ENCODE assay signal across 30 mouse cellular contexts in the genomic region with DNA sequence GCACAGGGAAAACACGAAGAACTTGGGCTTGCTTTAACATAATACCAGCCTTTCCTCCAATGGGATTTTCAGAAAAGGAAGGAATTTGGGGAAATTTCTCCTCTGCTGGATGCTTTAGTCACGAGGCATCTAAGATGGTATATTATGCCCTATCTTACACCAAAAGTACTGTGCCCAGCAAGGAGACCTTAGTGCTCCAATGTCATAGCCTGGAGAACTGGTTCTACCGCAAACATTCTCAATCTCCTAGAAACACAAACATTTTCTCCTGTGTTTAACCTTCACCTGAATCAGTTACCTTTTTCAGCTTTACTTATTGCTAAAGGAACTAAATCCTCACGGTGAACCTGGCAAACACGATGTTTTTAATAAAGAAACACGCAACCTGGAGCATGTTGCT.
DNase-seq lines count a peak whose midpoint lies in the region; ATAC-seq and TF ChIP-seq lines count a peak whose summit lies in the region.
"Had no signal": no experiment of that assay in that cellular context is flagged by ENCODE, and none has a peak within 500 bp of the region (broad histone marks: within the 10 kb centered on the region; RNA-seq: fewer than 3 reads in every experiment).

No protein-coding gene starts in this region.

- H3K36me3 ChIP-seq in kidney, adult 2 months (ENCODE audit: control insufficient read depth, insufficient read depth, low read length) = no peaks in the 10 kb centered on the region
- no peaks in the 10 kb centered on the region for H3K36me3 ChIP-seq in lung, embryonic 16.5 days (ENCODE audit: control insufficient read depth, insufficient read depth, low read length)
- H3K36me3 ChIP-seq: embryonic facial prominence, embryonic 10.5 days; embryonic facial prominence, embryonic 15.5 days; forebrain, embryonic 12.5 days; heart, embryonic 10.5 days; heart, embryonic 15.5 days; limb, embryonic 13.5 days; midbrain, embryonic 12.5 days; neural tube, embryonic 13.5 days had no signal

- no peaks in the 10 kb centered on the region for H3K4me1 ChIP-seq in kidney, adult 2 months (ENCODE audit: control insufficient read depth, insufficient read depth, low read length)
- H3K4me1 ChIP-seq in lung, embryonic 16.5 days (replicated peaks; ENCODE audit: control insufficient read depth, insufficient read depth, low read length) = 0 out of 2 replicates have a peak, but pooled peaks cover 2% of the 10 kb centered on the region
- H3K4me1 ChIP-seq: embryonic facial prominence, embryonic 10.5 days; embryonic facial prominence, embryonic 15.5 days; forebrain, embryonic 12.5 days; heart, embryonic 10.5 days; heart, embryonic 15.5 days; limb, embryonic 13.5 days; midbrain, embryonic 12.5 days had no signal

- no peaks in the 10 kb centered on the region for H3K9me3 ChIP-seq in lung, embryonic 16.5 days (ENCODE audit: control insufficient read depth, low read length)
- H3K9me3 ChIP-seq: embryonic facial prominence, embryonic 10.5 days; embryonic facial prominence, embryonic 15.5 days; forebrain, embryonic 12.5 days; heart, embryonic 10.5 days; heart, embryonic 15.5 days; limb, embryonic 13.5 days; midbrain, embryonic 12.5 days; neural tube, embryonic 13.5 days had no signal

- H3K9ac ChIP-seq in lung, embryonic 16.5 days (ENCODE audit: low read length) = no peak overlapping the region
- H3K9ac ChIP-seq: embryonic facial prominence, embryonic 15.5 days; forebrain, embryonic 12.5 days; forebrain, postnatal 0 days; heart, embryonic 15.5 days; limb, embryonic 13.5 days; midbrain, embryonic 12.5 days; neural tube, embryonic 13.5 days had no signal

- H3K4me2 ChIP-seq in lung, embryonic 16.5 days (ENCODE audit: low read depth, low read length) = no peak overlapping the region
- H3K4me2 ChIP-seq: embryonic facial prominence, embryonic 15.5 days; forebrain, embryonic 12.5 days; heart, embryonic 15.5 days; limb, embryonic 13.5 days; liver, embryonic 11.5 days; midbrain, embryonic 12.5 days; neural tube, embryonic 13.5 days had no signal

- ATAC-seq in lung, embryonic 16.5 days (ENCODE audit: low read depth) = peak; percentile 49; the same call in 1 of the 2 replicates
- ATAC-seq: forebrain, postnatal 0 days; hindbrain, embryonic 16.5 days; Patski had no signal

- TF ChIP-seq POLR2A in kidney, adult 2 months (IDR thresholded peaks at IDR 0.05; ENCODE audit: low read depth, low read length) = no peak

- 68% methylated on average over 6 of the region's 6 CpGs for whole genome bisulfite sequencing in kidney, adult 2 months
- WGBS in lung, embryonic 16.5 days = 43% methylated on average over 6 of the region's 6 CpGs

- no peak overlapping the region for H3K4me3 ChIP-seq in kidney, adult 2 months (ENCODE audit: insufficient read depth, low read depth, low read length)
- H3K4me3 ChIP-seq in lung, embryonic 16.5 days (ENCODE audit: low read length) = no peak overlapping the region
- H3K4me3 ChIP-seq: embryonic facial prominence, embryonic 10.5 days; embryonic facial prominence, embryonic 15.5 days; forebrain, embryonic 12.5 days; heart, embryonic 10.5 days; heart, embryonic 15.5 days; layer of hippocampus, adult 2 months; left cerebral cortex, adult 2 months; limb, embryonic 13.5 days; midbrain, embryonic 12.5 days; neural tube, embryonic 13.5 days had no signal

- H3K27me3 ChIP-seq in kidney, adult 2 months (replicated peaks; ENCODE audit: control insufficient read depth, insufficient read depth, low read length) = no peaks in the 10 kb centered on the region
- H3K27me3 ChIP-seq in lung, embryonic 16.5 days (ENCODE audit: control insufficient read depth, insufficient read depth, low read depth, low read length) = no peaks in the 10 kb centered on the region
- H3K27me3 ChIP-seq: embryonic facial prominence, embryonic 15.5 days; forebrain, embryonic 12.5 days; heart, embryonic 15.5 days; limb, embryonic 13.5 days; midbrain, embryonic 12.5 days; neural tube, embryonic 13.5 days; Patski had no signal

- peak; percentile 7 for DNase-seq in kidney, adult 2 months
- DNase-seq in kidney, postnatal 10 days = no peak
- no peak for DNase-seq in lung, postnatal 10 days
- peak; percentile 9 for DNase-seq in urinary bladder, postnatal 25 days (ENCODE audit: low spot score)
- DNase-seq in urinary bladder, postnatal 4 days (ENCODE audit: low spot score in 2 of 2) = no peak
- peak; percentile 8 to 13 for DNase-seq in urinary bladder, postnatal 36 days (ENCODE audit: low spot score in 2 of 2)
- DNase-seq in frontal cortex, postnatal 10 days (ENCODE audit: low spot score in 2 of 2) = no peak
- DNase-seq: adrenal gland, postnatal 10 days; cerebellum, adult 8-10 months; cerebellum, postnatal 25 days; forebrain, postnatal 0 days; gastrocnemius, postnatal 14 days; kidney, adult 18-20 months; right cerebral cortex, postnatal 4 days; thymus, postnatal 14 days had no signal

- no peak for TF ChIP-seq CTCF in kidney, adult 2 months (conservative IDR thresholded peaks at IDR 0.05; ENCODE audit: insufficient read depth, insufficient read length, low read depth, low read length)

- H3K27ac ChIP-seq in kidney, adult 2 months (ENCODE audit: insufficient read depth, low read depth, low read length) = no peak overlapping the region
- peak overlapping the region; percentile 33; the same call in 1 of the 2 replicates for H3K27ac ChIP-seq in lung, embryonic 16.5 days (ENCODE audit: low read length)
- H3K27ac ChIP-seq: embryonic facial prominence, embryonic 10.5 days; embryonic facial prominence, embryonic 15.5 days; forebrain, embryonic 12.5 days; heart, embryonic 10.5 days; heart, embryonic 15.5 days; kidney, postnatal 0 days; layer of hippocampus, adult 2 months; left cerebral cortex, adult 2 months; limb, embryonic 13.5 days; midbrain, embryonic 12.5 days; neural tube, embryonic 13.5 days had no signal

Comparison
In these comparisons a context has a peak if more than half of its experiments do, and no peak if none do; other contexts are left out.
1. DNase-seq: peak in kidney, adult 2 months (single experiment), urinary bladder, postnatal 25 days (single experiment) and urinary bladder, postnatal 36 days (2 of 2); none in kidney, postnatal 10 days (single experiment), lung, postnatal 10 days (single experiment), urinary bladder, postnatal 4 days (0 of 2) and frontal cortex, postnatal 10 days (0 of 2).